Mouse (Mus musculus): ENCODE results near the gene Gm10670. TPM values are rescaled to one million over a fixed set of nuclear protein-coding genes. Genes with fewer than 3 reads are reported as not detected.
"Not testable (repeated sequence)": the region's sequence is repeated elsewhere in the genome, so short reads cannot be mapped to it uniquely, and the experiment has no call there.

The Gm10670 gene
- not detected in 2 replicates for polyA plus RNA-seq (2012; rRNA removed)

DNA sequence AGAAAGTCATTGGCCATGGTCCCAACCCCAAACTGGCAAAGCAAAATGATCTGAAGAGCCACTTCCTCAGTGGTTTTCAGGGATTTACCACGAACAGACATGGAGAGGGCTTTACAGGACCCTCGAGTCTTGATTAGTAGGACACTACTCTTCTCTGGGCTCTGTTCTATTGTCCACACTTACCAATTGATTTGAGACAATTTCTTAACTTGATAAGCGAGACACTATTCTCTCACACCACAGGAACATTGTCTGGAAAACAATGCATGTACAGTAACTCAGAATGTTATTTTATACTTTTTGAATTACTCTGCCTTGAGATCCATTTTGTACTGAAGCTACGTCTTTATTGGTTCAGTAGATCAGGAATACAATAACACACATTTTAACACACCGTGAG, at the start of gene Gm10670:
Gene Gm10670 (minus strand): TSS at position 101 of the 400 bp plus-strand sequence.
- DNase-seq (ENCODE audit: low read depth), result not testable (repeated sequence)

DNA sequence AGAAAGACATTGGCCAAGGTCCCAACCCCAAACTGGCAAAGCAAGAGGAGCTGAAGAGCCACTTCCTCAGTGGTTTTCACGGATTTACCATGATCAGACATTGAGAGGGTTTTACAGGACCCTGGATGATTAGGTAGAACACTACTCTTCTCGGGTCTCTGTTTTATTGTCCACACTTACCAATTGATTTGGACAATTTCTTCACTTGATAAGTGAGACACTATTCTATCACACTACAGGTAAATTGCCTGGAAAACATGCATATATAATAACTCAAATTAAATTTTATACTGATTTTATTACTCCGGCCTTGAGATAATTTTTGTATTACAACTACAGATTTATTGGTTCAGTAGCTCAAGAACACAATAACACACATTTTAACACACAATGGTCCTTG, 35.7 kb upstream of the Gm10670 start, which contains the start of gene Vmn1r103:
Gene Vmn1r103 (minus strand): TSS at position 101 of the 400 bp plus-strand sequence.
- not testable (repeated sequence) for DNase-seq (ENCODE audit: low read depth)

DNA sequence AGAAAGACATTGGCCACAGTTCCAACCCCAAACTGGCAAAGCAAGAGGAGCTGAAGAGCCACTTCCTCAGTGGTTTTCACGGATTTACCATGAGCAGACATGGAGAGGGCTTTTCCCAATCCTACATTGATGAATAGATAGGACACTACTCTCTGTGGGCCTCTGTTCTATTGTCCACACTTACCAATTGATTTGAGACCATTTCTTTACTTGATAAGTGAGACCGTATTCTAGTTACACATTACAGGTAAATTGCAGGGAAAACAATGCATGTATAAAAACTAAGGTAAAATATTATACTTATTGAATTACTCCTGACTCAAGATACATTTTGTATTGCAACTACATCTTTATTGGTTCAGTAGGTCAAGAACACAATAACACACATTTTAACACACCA, 32.2 kb downstream of the Gm10670 start, which contains the start of gene Vmn1r101:
Gene Vmn1r101 (minus strand): TSS at position 101 of the 400 bp plus-strand sequence.
- not testable (repeated sequence) for DNase-seq (ENCODE audit: low read depth)

Other genes starting within 250 kb of the Gm10670 start
- not detected in 2 replicates for gene Gm4498, start 241.1 kb downstream of the Gm10670 start, polyA plus RNA-seq (2012; rRNA removed)
- gene Gm5890, start 212.1 kb downstream of the Gm10670 start, polyA plus RNA-seq (2012; rRNA removed), result not detected in 2 replicates
- gene Gm4133, start 140.9 kb downstream of the Gm10670 start, polyA plus RNA-seq (2012; rRNA removed), result not detected in 2 replicates
- not detected in 2 replicates for gene Gm5728, start 99.5 kb downstream of the Gm10670 start, polyA plus RNA-seq (2012; rRNA removed)
- not detected in 2 replicates for gene Vmn1r100, start 57.0 kb downstream of the Gm10670 start, polyA plus RNA-seq (2012; rRNA removed)
- not detected in 2 replicates for gene Vmn1r101, start 32.3 kb downstream of the Gm10670 start, polyA plus RNA-seq (2012; rRNA removed)
- gene Vmn1r103, start 35.6 kb upstream of the Gm10670 start, polyA plus RNA-seq (2012; rRNA removed), result not detected in 2 replicates
- gene Vmn1r104, start 58.9 kb upstream of the Gm10670 start, polyA plus RNA-seq (2012; rRNA removed), result not detected in 2 replicates
- gene Gm5726, start 70.8 kb upstream of the Gm10670 start, polyA plus RNA-seq (2012; rRNA removed), result not detected in 2 replicates
- not detected in 2 replicates for gene Gm4141, start 101.3 kb upstream of the Gm10670 start, polyA plus RNA-seq (2012; rRNA removed)
- not detected in 2 replicates for gene Gm4513, start 124.1 kb upstream of the Gm10670 start, polyA plus RNA-seq (2012; rRNA removed)
- gene Vmn1r107, start 194.0 kb upstream of the Gm10670 start, polyA plus RNA-seq (2012; rRNA removed), result not detected in 2 replicates
- gene Vmn1r111, start 228.3 kb upstream of the Gm10670 start, polyA plus RNA-seq (2012; rRNA removed), result not detected in 2 replicates